Mouse (Mus musculus): Measurements from ENCODE around the gene Abhd12.

DNA sequence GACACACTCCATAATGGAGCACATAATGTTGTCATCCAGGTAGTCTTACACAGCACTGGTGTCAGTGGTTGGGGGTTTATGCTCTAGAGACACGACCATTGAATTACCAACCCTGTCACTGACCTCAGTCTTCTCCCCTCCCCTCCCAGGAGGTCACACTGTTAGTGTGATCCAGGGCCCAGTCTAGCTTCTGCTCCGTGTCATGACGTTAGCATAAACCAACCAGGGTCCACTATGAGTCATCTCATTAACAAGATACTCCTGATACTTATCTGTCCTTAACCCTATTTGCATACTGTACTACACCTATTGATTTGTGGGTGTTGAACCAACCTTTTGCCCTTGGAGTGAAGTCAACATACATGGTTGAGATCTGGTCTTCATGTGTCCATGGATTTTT is 14.2 kb upstream of the Abhd12 start:
- TF ChIP-seq CTCF (IDR thresholded peaks at IDR 0.05; ENCODE audit: extremely low read depth, insufficient read depth, insufficient read length, insufficient replicate concordance), result no peak
- TF ChIP-seq POLR2A (IDR thresholded peaks at IDR 0.05; ENCODE audit: low read depth, low read length), result no peak
